Mouse (Mus musculus): ENCODE data around the gene Olfr1174-ps.

DNA sequence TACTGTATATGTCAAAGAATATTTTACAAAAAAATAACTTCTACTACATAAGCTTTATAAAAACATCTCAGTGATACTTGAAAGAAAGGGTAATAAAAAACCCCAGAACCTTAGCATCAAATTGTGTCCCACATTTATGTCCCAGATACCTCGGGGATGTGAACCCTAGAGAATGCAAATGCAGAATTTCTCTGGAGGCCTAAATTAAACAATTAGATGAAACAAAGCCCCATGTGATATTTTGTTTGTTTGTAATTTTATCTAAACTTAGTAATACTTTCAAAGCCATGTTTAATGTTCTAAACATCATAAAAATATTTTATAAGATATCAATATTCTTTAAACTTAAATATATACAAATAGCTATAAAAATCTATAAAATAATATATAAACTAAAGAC lies 31.5 kb upstream of the Olfr1174-ps start, which contains the start of gene Olfr1177-ps:
- TF ChIP-seq POLR2A (IDR thresholded peaks at IDR 0.05; ENCODE audit: borderline replicate concordance, extremely low read depth, insufficient read depth, insufficient read length, poor library complexity, severe bottlenecking) (no peak), CTCF (IDR thresholded peaks at IDR 0.05; ENCODE audit: borderline replicate concordance, extremely low read depth, insufficient read depth, insufficient read length) (no peak)

Measured in brain, embryonic 14.5 days (tissue).